Mouse (Mus musculus): ENCODE measurements around the gene Spryd7. TPM values are rescaled to one million over a fixed set of nuclear protein-coding genes. Genes with fewer than 3 reads are reported as not detected.
"Not testable (repeated sequence)": the region's sequence is repeated elsewhere in the genome, so short reads cannot be mapped to it uniquely, and the experiment has no call there.

The Spryd7 gene
- 10 to 100 TPM; 18.7 to 23.8 TPM for total RNA-seq (2021)
- long read RNA-seq, experiment 1, full-length matches to known transcripts: 36 of 41 reads
- long read RNA-seq, experiment 1, partial matches to known transcripts: 3 of 41 reads
- long read RNA-seq, experiment 1, other reads (novel, unspliced or antisense): 2 of 41 reads
- long read RNA-seq, experiment 2, full-length matches to known transcripts: 8 of 10 reads
- long read RNA-seq, experiment 2, partial matches to known transcripts: 0 of 10 reads
- long read RNA-seq, experiment 2, other reads (novel, unspliced or antisense): 2 of 10 reads

- DNase-seq: peak; percentile 98
Observed at GRCm38 (mm10) chr14:61556289-61557147, at the start of gene Spryd7. Gene Spryd7 (minus strand): TSS chr14:61556886.

- not testable (repeated sequence) for DNase-seq
Observed at GRCm38 (mm10) chr14:61606088-61606487, 49.4 kb upstream of the Spryd7 start.

- DNase-seq: no peak
Observed at GRCm38 (mm10) chr14:61604081-61604480, 47.4 kb upstream of the Spryd7 start.

GRCm38 (mm10) chr14:61603069-61603755 is 46.5 kb upstream of the Spryd7 start:
- no peak for DNase-seq

- no peak for DNase-seq
Observed at GRCm38 (mm10) chr14:61601348-61601747, 44.7 kb upstream of the Spryd7 start.

- DNase-seq: peak; percentile 95 to 96
Observed at GRCm38 (mm10) chr14:61599057-61599806, 42.5 kb upstream of the Spryd7 start.

GRCm38 (mm10) chr14:61597968-61598367 is 41.3 kb upstream of the Spryd7 start, which contains the start of gene Trim13:
Gene Trim13 (plus strand): TSS chr14:61598247.
- DNase-seq: no peak

- DNase-seq: peak in 1 of 2 experiments; percentile 21
Observed at GRCm38 (mm10) chr14:61596719-61597426, 40.2 kb upstream of the Spryd7 start.

- no peak for DNase-seq
Observed at GRCm38 (mm10) chr14:61589288-61590065, 32.8 kb upstream of the Spryd7 start.

GRCm38 (mm10) chr14:61575941-61576340 is 19.3 kb upstream of the Spryd7 start:
- DNase-seq: no peak

- peak; percentile 54 to 57 for DNase-seq
Observed at GRCm38 (mm10) chr14:61575066-61575465, 18.4 kb upstream of the Spryd7 start.

GRCm38 (mm10) chr14:61572131-61572530 is 15.4 kb upstream of the Spryd7 start:
- no peak for DNase-seq

- peak; percentile 91 to 93 for DNase-seq
Observed at GRCm38 (mm10) chr14:61571366-61571765, 14.7 kb upstream of the Spryd7 start.

GRCm38 (mm10) chr14:61569344-61569743 is 12.7 kb upstream of the Spryd7 start:
- DNase-seq: no peak

- DNase-seq: not testable (repeated sequence)
Observed at GRCm38 (mm10) chr14:61566211-61566610, 9.5 kb upstream of the Spryd7 start.

- no peak for DNase-seq
Observed at GRCm38 (mm10) chr14:61559856-61560255, 3.2 kb upstream of the Spryd7 start.

- DNase-seq: no peak
Observed at GRCm38 (mm10) chr14:61558901-61559300, 2.2 kb upstream of the Spryd7 start.

- DNase-seq: peak; percentile 19 to 25
Observed at GRCm38 (mm10) chr14:61555931-61556288, 776 bp downstream of the Spryd7 start.

- no peak for DNase-seq
Observed at GRCm38 (mm10) chr14:61548614-61549013, 8.1 kb downstream of the Spryd7 start.

GRCm38 (mm10) chr14:61537772-61538171 is 18.9 kb downstream of the Spryd7 start:
- DNase-seq: not testable (repeated sequence)
